Mouse (Mus musculus): ENCODE results near the gene Faap20. TPM values are rescaled to one million over a fixed set of nuclear protein-coding genes. Genes with fewer than 3 reads are reported as not detected.

The Faap20 gene
- polyA plus RNA-seq (2012; fragmentation: generic; extraction: Trizol): 40.4 TPM

GRCm38 (mm10) chr4:155249648-155250351 is at the start of gene Faap20:
Faap20 (plus strand) TSS chr4:155249802.
- no peaks in the 10 kb centered on the region for H3K27me3 ChIP-seq (ENCODE audit: control insufficient read depth, insufficient read depth, insufficient read length)
- H3K36me3 ChIP-seq (ENCODE audit: control insufficient read depth, insufficient read depth): no peaks in the 10 kb centered on the region
- peak within 1 kb of the TSS; percentile 76 for H3K4me3 ChIP-seq
- peak within 1 kb of the TSS; percentile 97 for H3K4me2 ChIP-seq (ENCODE audit: low read depth)
- TF ChIP-seq MAX (IDR thresholded peaks at IDR 0.05; ENCODE audit: low read depth) (no peak), REST (IDR thresholded peaks at IDR 0.05; ENCODE audit: insufficient read depth, insufficient read length) (no peak), SRF (IDR thresholded peaks at IDR 0.05; ENCODE audit: control insufficient read depth, insufficient read length, low read depth) (no peak), TCF3 (IDR thresholded peaks at IDR 0.05; ENCODE audit: insufficient read length, low read depth) (no peak), E2F4 (IDR thresholded peaks at IDR 0.05; ENCODE audit: insufficient read depth) (no peak), POLR2A (IDR thresholded peaks at IDR 0.05; ENCODE audit: insufficient read length, low read depth) (peak; percentile 85), POLR2AphosphoS2 (IDR thresholded peaks at IDR 0.05; ENCODE audit: insufficient read length, low read depth) (peak; percentile 87), MYOD1 (IDR thresholded peaks at IDR 0.05; ENCODE audit: control insufficient read depth in 1 of 3, insufficient read length in 2 of 3, low read depth in 2 of 3) (no peak), USF1 (IDR thresholded peaks at IDR 0.05; ENCODE audit: low read depth) (no peak), MYOG (IDR thresholded peaks at IDR 0.05; ENCODE audit: control insufficient read depth in 1 of 3, insufficient read depth in 1 of 3, insufficient read length in 2 of 3, low read depth in 2 of 3) (no peak), TCF12 (IDR thresholded peaks at IDR 0.05; ENCODE audit: insufficient read depth, poor library complexity, severe bottlenecking) (no peak), CEBPB (IDR thresholded peaks at IDR 0.05; ENCODE audit: insufficient read depth, poor library complexity, severe bottlenecking) (no peak)
- peaks cover 9% of the 10 kb centered on the region for H3K79me2 ChIP-seq (ENCODE audit: control insufficient read depth, insufficient read depth)
- peak within 1 kb of the TSS; percentile 52 for H3ac ChIP-seq (ENCODE audit: control insufficient read depth, insufficient read length)

DNA sequence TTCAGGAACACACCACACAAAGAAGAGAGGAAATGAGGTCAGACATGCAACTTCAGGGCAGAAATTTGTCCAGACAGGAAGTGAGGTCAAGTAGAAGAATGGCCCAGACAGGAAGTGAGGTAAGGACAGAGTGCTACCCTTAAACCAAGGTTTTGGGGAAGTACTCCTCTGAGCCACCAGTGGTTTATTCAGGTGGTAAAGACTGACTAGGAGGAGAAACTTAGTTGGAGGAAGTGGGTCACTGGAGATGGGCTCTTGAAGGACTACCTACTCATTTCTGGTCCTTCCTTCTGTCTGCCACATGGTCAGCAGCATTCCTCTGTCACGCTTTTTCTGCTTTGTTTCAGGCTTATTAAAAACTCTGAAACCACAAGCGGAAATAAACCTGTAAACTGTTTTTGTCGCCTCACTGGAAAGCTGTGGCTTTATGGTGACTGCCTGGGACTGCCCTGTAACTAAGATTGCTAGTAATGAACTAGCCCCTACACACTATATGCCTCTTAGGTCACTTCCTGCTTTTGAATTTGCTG is 48.7 kb upstream of the Faap20 start:
- TF ChIP-seq E2F4 (IDR thresholded peaks at IDR 0.05; ENCODE audit: insufficient read depth) (no peak), POLR2A (IDR thresholded peaks at IDR 0.05; ENCODE audit: insufficient read length, low read depth) (no peak), TCF12 (IDR thresholded peaks at IDR 0.05; ENCODE audit: insufficient read depth, poor library complexity, severe bottlenecking) (no peak), POLR2AphosphoS2 (IDR thresholded peaks at IDR 0.05; ENCODE audit: insufficient read length, low read depth) (no peak), MYOG (IDR thresholded peaks at IDR 0.05; ENCODE audit: control insufficient read depth in 1 of 3, insufficient read depth in 1 of 3, insufficient read length in 2 of 3, low read depth in 2 of 3) (no peak), MYOD1 (IDR thresholded peaks at IDR 0.05; ENCODE audit: control insufficient read depth in 1 of 3, insufficient read length in 2 of 3, low read depth in 2 of 3) (no peak)
- H3K79me2 ChIP-seq (ENCODE audit: control insufficient read depth, insufficient read depth): peaks cover 100% of the 10 kb centered on the region
- H3K4me3 ChIP-seq: no peak overlapping the region
- no peak overlapping the region for H3K4me2 ChIP-seq (ENCODE audit: low read depth)
- no peak overlapping the region for H3ac ChIP-seq (ENCODE audit: control insufficient read depth, insufficient read length)
- no peaks in the 10 kb centered on the region for H3K27me3 ChIP-seq (ENCODE audit: control insufficient read depth, insufficient read depth, insufficient read length)
- no peaks in the 10 kb centered on the region for H3K36me3 ChIP-seq (ENCODE audit: control insufficient read depth, insufficient read depth)

DNA sequence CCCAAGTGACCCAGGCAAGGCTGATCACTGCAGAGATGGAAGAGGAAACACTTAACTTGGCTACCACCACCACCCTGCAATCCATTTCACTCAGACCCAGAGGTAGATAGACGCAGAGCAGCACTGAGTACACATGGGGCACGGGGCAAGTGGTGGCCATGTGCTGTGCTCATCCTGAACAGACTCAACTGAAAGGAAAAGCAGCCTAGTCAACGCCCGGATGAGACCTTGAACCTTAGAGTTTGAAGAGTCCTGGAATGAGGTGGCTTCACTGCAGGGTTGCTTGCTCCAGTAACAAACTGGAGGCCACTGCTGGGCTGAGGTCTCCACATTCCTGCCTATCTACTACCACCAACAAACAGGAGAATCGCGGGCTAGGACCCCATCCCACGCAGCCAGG is 47.8 kb upstream of the Faap20 start:
- Histone ChIP-seq H3K36me3 (ENCODE audit: control insufficient read depth, insufficient read depth) (no peaks in the 10 kb centered on the region), H3ac (ENCODE audit: control insufficient read depth, insufficient read length) (no peak overlapping the region), H3K27me3 (ENCODE audit: control insufficient read depth, insufficient read depth, insufficient read length) (no peaks in the 10 kb centered on the region), H3K4me2 (ENCODE audit: low read depth) (no peak overlapping the region), H3K79me2 (ENCODE audit: control insufficient read depth, insufficient read depth) (peaks cover 100% of the 10 kb centered on the region), H3K4me3 (no peak overlapping the region)
- TF ChIP-seq TCF3 (IDR thresholded peaks at IDR 0.05; ENCODE audit: insufficient read length, low read depth) (no peak), POLR2AphosphoS2 (IDR thresholded peaks at IDR 0.05; ENCODE audit: insufficient read length, low read depth) (no peak), USF1 (IDR thresholded peaks at IDR 0.05; ENCODE audit: low read depth) (no peak), POLR2A (IDR thresholded peaks at IDR 0.05; ENCODE audit: insufficient read length, low read depth) (no peak), MAX (IDR thresholded peaks at IDR 0.05; ENCODE audit: low read depth) (no peak), CEBPB (IDR thresholded peaks at IDR 0.05; ENCODE audit: insufficient read depth, poor library complexity, severe bottlenecking) (no peak), E2F4 (IDR thresholded peaks at IDR 0.05; ENCODE audit: insufficient read depth) (no peak), TCF12 (IDR thresholded peaks at IDR 0.05; ENCODE audit: insufficient read depth, poor library complexity, severe bottlenecking) (no peak), MYOD1 (IDR thresholded peaks at IDR 0.05; ENCODE audit: control insufficient read depth in 1 of 3, insufficient read length in 2 of 3, low read depth in 2 of 3) (no peak), SRF (IDR thresholded peaks at IDR 0.05; ENCODE audit: control insufficient read depth, insufficient read length, low read depth) (no peak), MYOG (IDR thresholded peaks at IDR 0.05; ENCODE audit: control insufficient read depth in 1 of 3, insufficient read depth in 1 of 3, insufficient read length in 2 of 3, low read depth in 2 of 3) (no peak), REST (IDR thresholded peaks at IDR 0.05; ENCODE audit: insufficient read depth, insufficient read length) (no peak)

- Histone ChIP-seq H3K4me2 (ENCODE audit: low read depth) (no peak overlapping the region), H3K4me3 (no peak overlapping the region), H3ac (ENCODE audit: control insufficient read depth, insufficient read length) (no peak overlapping the region), H3K36me3 (ENCODE audit: control insufficient read depth, insufficient read depth) (peaks cover 5% of the 10 kb centered on the region), H3K79me2 (ENCODE audit: control insufficient read depth, insufficient read depth) (peaks cover 100% of the 10 kb centered on the region), H3K27me3 (ENCODE audit: control insufficient read depth, insufficient read depth, insufficient read length) (no peaks in the 10 kb centered on the region)
- no peak for TF ChIP-seq SRF (IDR thresholded peaks at IDR 0.05; ENCODE audit: control insufficient read depth, insufficient read length, low read depth)
These were observed 43.7 kb upstream of the Faap20 start for GRCm38 (mm10) chr4:155205919-155206318.

- no peak overlapping the region for H3ac ChIP-seq (ENCODE audit: control insufficient read depth, insufficient read length)
- H3K79me2 ChIP-seq (ENCODE audit: control insufficient read depth, insufficient read depth): peaks cover 100% of the 10 kb centered on the region
- H3K4me3 ChIP-seq: no peak overlapping the region
- TF ChIP-seq E2F4 (IDR thresholded peaks at IDR 0.05; ENCODE audit: insufficient read depth): no peak
- no peak for TF ChIP-seq TCF3 (IDR thresholded peaks at IDR 0.05; ENCODE audit: insufficient read length, low read depth)
- no peak for TF ChIP-seq REST (IDR thresholded peaks at IDR 0.05; ENCODE audit: insufficient read depth, insufficient read length)
- TF ChIP-seq MAX (IDR thresholded peaks at IDR 0.05; ENCODE audit: low read depth): no peak
- no peak for TF ChIP-seq TCF12 (IDR thresholded peaks at IDR 0.05; ENCODE audit: insufficient read depth, poor library complexity, severe bottlenecking)
- no peak for TF ChIP-seq SRF (IDR thresholded peaks at IDR 0.05; ENCODE audit: control insufficient read depth, insufficient read length, low read depth)
- no peak for TF ChIP-seq MYOD1 (IDR thresholded peaks at IDR 0.05; ENCODE audit: control insufficient read depth in 1 of 3, insufficient read length in 2 of 3, low read depth in 2 of 3)
- no peak for TF ChIP-seq POLR2A (IDR thresholded peaks at IDR 0.05; ENCODE audit: insufficient read length, low read depth)
- no peak overlapping the region for H3K4me2 ChIP-seq (ENCODE audit: low read depth)
- no peaks in the 10 kb centered on the region for H3K27me3 ChIP-seq (ENCODE audit: control insufficient read depth, insufficient read depth, insufficient read length)
- peaks cover 5% of the 10 kb centered on the region for H3K36me3 ChIP-seq (ENCODE audit: control insufficient read depth, insufficient read depth)
These were observed 43.1 kb upstream of the Faap20 start for GRCm38 (mm10) chr4:155206498-155206897.

Measured in myocyte (in vitro differentiated cells).